Comparison of ENCODE assay signal across 15 mouse cellular contexts in genomic region chr14:102718558-102718957, GRCm38 (mm10).
DNase-seq lines count a peak whose midpoint lies in the region; ATAC-seq lines count a peak whose summit lies in the region.
"Had no signal": no experiment of that assay in that cellular context is flagged by ENCODE, and none has a peak within 500 bp of the region (broad histone marks: within the 10 kb centered on the region; RNA-seq: fewer than 3 reads in every experiment).

No protein-coding gene starts in this region.

- H3K9me3 ChIP-seq in liver, embryonic 12.5 days (replicated peaks), result no peaks in the 10 kb centered on the region
- H3K9me3 ChIP-seq: forebrain, embryonic 10.5 days; hindbrain, embryonic 10.5 days; midbrain, embryonic 10.5 days had no signal

- H3K4me3 ChIP-seq in liver, embryonic 12.5 days, result no peak overlapping the region
- H3K4me3 ChIP-seq: forebrain, embryonic 10.5 days; hindbrain, embryonic 10.5 days; midbrain, embryonic 10.5 days; myocyte had no signal

- ATAC-seq in liver, embryonic 12.5 days, result no peak

- peak; percentile 2 to 4 for DNase-seq in heart, postnatal 14 days
- no peak for DNase-seq in heart, adult 8-10 months (ENCODE audit: low spot score)
- DNase-seq in right cerebral cortex, adult 2 months (ENCODE audit: low spot score in 2 of 2), result peak; percentile 44 to 56
- DNase-seq in right cerebral cortex, postnatal 4 days, result no peak
- peak; percentile 6 to 80 for DNase-seq in left cerebral cortex, postnatal 25 days (ENCODE audit: low spot score in 2 of 2)
- DNase-seq in thymus, postnatal 0 days (ENCODE audit: low spot score), result no peak
- DNase-seq: adrenal gland, adult 2 months; cerebellum, adult 9-11 months; kidney, postnatal 25 days; thymus, adult 2 months had no signal

- WGBS in liver, embryonic 12.5 days (ENCODE audit: insufficient replicate concordance), result 45% methylated on average over 2 of the region's 2 CpGs

- no peak overlapping the region for H3K9ac ChIP-seq in liver, embryonic 12.5 days

- intact Hi-C loops in heart, postnatal 14 days (cut with DNase I), result no loop called here
- intact Hi-C loops in left cerebral cortex, postnatal 25 days (cut with DNase I), result loop anchor here (5.0 kb wide), 1 partner anchor 264 kb away; the partner anchor contains the start of gene Kctd12

- H3K27me3 ChIP-seq in liver, embryonic 12.5 days (replicated peaks), result no peaks in the 10 kb centered on the region

- no peak overlapping the region for H3K27ac ChIP-seq in liver, embryonic 12.5 days
- H3K27ac ChIP-seq: forebrain, embryonic 10.5 days; hindbrain, embryonic 10.5 days; midbrain, embryonic 10.5 days had no signal

- H3K36me3 ChIP-seq in liver, embryonic 12.5 days, result no peaks in the 10 kb centered on the region
- H3K36me3 ChIP-seq: forebrain, embryonic 10.5 days; hindbrain, embryonic 10.5 days; midbrain, embryonic 10.5 days had no signal

- H3K4me1 ChIP-seq in liver, embryonic 12.5 days, result no peaks in the 10 kb centered on the region
- H3K4me1 ChIP-seq: forebrain, embryonic 10.5 days; hindbrain, embryonic 10.5 days; midbrain, embryonic 10.5 days had no signal

- H3K4me2 ChIP-seq in liver, embryonic 12.5 days, result no peak overlapping the region

Comparison
In these comparisons a context has a peak if more than half of its experiments do, and no peak if none do; other contexts are left out.
1. DNase-seq: peak in heart, postnatal 14 days (2 of 2), right cerebral cortex, adult 2 months (2 of 2) and left cerebral cortex, postnatal 25 days (2 of 2); none in heart, adult 8-10 months (single experiment), right cerebral cortex, postnatal 4 days (single experiment) and thymus, postnatal 0 days (single experiment).